Comparison of ENCODE assay signal across 12 mouse cellular contexts in genomic region chr1:191840774-191841565, GRCm38 (mm10). TPM values are rescaled to one million over a fixed set of nuclear protein-coding genes. Genes with fewer than 3 reads are reported as not detected.
A peak's percentile ranks its signal among the peaks of the same experiment; 100 is the strongest.
DNase-seq lines count a peak whose midpoint lies in the region; ATAC-seq and TF ChIP-seq lines count a peak whose summit lies in the region.
"Had no signal": no experiment of that assay in that cellular context is flagged by ENCODE, and none has a peak within 500 bp of the region (broad histone marks: within the 10 kb centered on the region; RNA-seq: fewer than 3 reads in every experiment).

No protein-coding gene starts in this region.

- intact Hi-C loops in heart, postnatal 14 days (cut with DNase I), result no loop called here

- TF ChIP-seq CTCF in forebrain, postnatal 0 days (IDR thresholded peaks at IDR 0.05; ENCODE audit: low read depth), result no peak

- 26% methylated on average over 11 of the region's 11 CpGs for WGBS in large intestine, adult 2 months
- 82% methylated on average over 11 of the region's 11 CpGs for WGBS in hindbrain, embryonic 14.5 days
- WGBS in forebrain, postnatal 0 days, result 83% methylated on average over 11 of the region's 11 CpGs

- peak; percentile 22 to 32 for DNase-seq in heart, postnatal 14 days
- no peak for DNase-seq in heart, adult 8-10 months (ENCODE audit: low spot score)
- peak; percentile 83 for DNase-seq in MN1 (ENCODE audit: low spot score)
- peak; percentile 90 for DNase-seq in large intestine, adult 2 months (ENCODE audit: low read depth, low spot score)
- no peak for DNase-seq in hindbrain, embryonic 14.5 days (ENCODE audit: low spot score)
- DNase-seq in forebrain, postnatal 0 days, result no peak
- DNase-seq in thymus, postnatal 10 days (ENCODE audit: low spot score in 2 of 2), result no peak
- DNase-seq: cerebellum, postnatal 36 days; thymus, postnatal 36 days had no signal

- H3K27me3 ChIP-seq in hindbrain, embryonic 14.5 days (ENCODE audit: control insufficient read depth, insufficient read depth, low read length), result no peaks in the 10 kb centered on the region
- H3K27me3 ChIP-seq in forebrain, postnatal 0 days (ENCODE audit: insufficient read depth, low read length), result no peaks in the 10 kb centered on the region
- H3K27me3 ChIP-seq: lung, embryonic 15.5 days had no signal

- H3K9me3 ChIP-seq in hindbrain, embryonic 14.5 days (ENCODE audit: control insufficient read depth, low read length), result no peaks in the 10 kb centered on the region
- H3K9me3 ChIP-seq in forebrain, postnatal 0 days (ENCODE audit: low read length), result no peaks in the 10 kb centered on the region
- H3K9me3 ChIP-seq: lung, embryonic 15.5 days had no signal

- H3K27ac ChIP-seq in hindbrain, embryonic 14.5 days, result no peak overlapping the region
- no peak overlapping the region for H3K27ac ChIP-seq in forebrain, postnatal 0 days (ENCODE audit: low read depth, low read length)
- H3K27ac ChIP-seq: lung, embryonic 15.5 days had no signal

- no peak overlapping the region for H3K9ac ChIP-seq in hindbrain, embryonic 14.5 days
- no peak overlapping the region for H3K9ac ChIP-seq in forebrain, postnatal 0 days
- H3K9ac ChIP-seq: lung, embryonic 15.5 days had no signal

- ATAC-seq in granulocyte monocyte progenitor cell, adult 5-6 weeks (replicated peaks; ENCODE audit: poor library complexity, severe bottlenecking), result 0 out of 2 replicates have a peak, but pooled peaks have one; percentile 28
- no peak for ATAC-seq in hindbrain, embryonic 14.5 days (ENCODE audit: low FRiP score)
- ATAC-seq in forebrain, postnatal 0 days, result no peak

- no peaks in the 10 kb centered on the region for H3K4me1 ChIP-seq in hindbrain, embryonic 14.5 days (replicated peaks; ENCODE audit: control insufficient read depth, insufficient read depth, low read length)
- no peaks in the 10 kb centered on the region for H3K4me1 ChIP-seq in forebrain, postnatal 0 days (ENCODE audit: insufficient read depth)

- no peak overlapping the region for H3K4me3 ChIP-seq in hindbrain, embryonic 14.5 days (replicated peaks; ENCODE audit: low read length)
- H3K4me3 ChIP-seq in forebrain, postnatal 0 days (ENCODE audit: low read depth, low read length), result no peak overlapping the region
- H3K4me3 ChIP-seq: erythroblast, embryonic 14.5 days; lung, embryonic 15.5 days had no signal

- H3K4me2 ChIP-seq in hindbrain, embryonic 14.5 days (replicated peaks), result no peak overlapping the region
- no peak overlapping the region for H3K4me2 ChIP-seq in forebrain, postnatal 0 days (ENCODE audit: low read depth)
- H3K4me2 ChIP-seq: lung, embryonic 15.5 days had no signal

- no peaks in the 10 kb centered on the region for H3K36me3 ChIP-seq in hindbrain, embryonic 14.5 days (replicated peaks; ENCODE audit: control insufficient read depth, insufficient read depth)
- no peaks in the 10 kb centered on the region for H3K36me3 ChIP-seq in forebrain, postnatal 0 days (ENCODE audit: insufficient read depth)
- H3K36me3 ChIP-seq: lung, embryonic 15.5 days had no signal

RNA-seq across cellular contexts. Expression of gene Nek2, which starts 19.7 kb away (rescaled TPM):
- 1 to 10 TPM; 2.6 to 4.1 TPM for total RNA-seq in heart, postnatal 14 days (2021)
- under 1 TPM in 3 of 4 experiments, not detected in 1; 0.11 to 0.52 (median 0.31) TPM for total RNA-seq in heart, adult 8-10 months (2022)
- total RNA-seq in granulocyte monocyte progenitor cell, adult 5-6 weeks (2014; fragmentation: Nextera tagmentation), result 6.3 and 7.1 TPM in 2 replicates
- 28.8 and 42.1 TPM in 2 replicates for total RNA-seq in granulocyte monocyte progenitor cell, adult 5-6 weeks (2017)
- polyA plus RNA-seq in large intestine, adult 2 months (2012; rRNA removed), result 9.6 and 10.8 TPM in 2 replicates
- polyA plus RNA-seq in hindbrain, embryonic 14.5 days (2014; fragmentation: Nextera tagmentation; extraction: Ambion mirVana), result 6.2 and 7.4 TPM in 2 replicates
- total RNA-seq in forebrain, postnatal 0 days (2014; rRNA removed), result 3.6 and 5.1 TPM in 2 replicates
- polyA plus RNA-seq in forebrain, postnatal 0 days (2015; fragmentation: Nextera tagmentation; extraction: Ambion mirVana), result 5.0 and 6.2 TPM in 2 replicates

Comparison
In these comparisons a context has a peak if more than half of its experiments do, and no peak if none do; other contexts are left out.
1. DNase-seq: peak in heart, postnatal 14 days (2 of 2), MN1 (single experiment) and large intestine, adult 2 months (single experiment); none in heart, adult 8-10 months (single experiment), hindbrain, embryonic 14.5 days (single experiment), forebrain, postnatal 0 days (single experiment) and thymus, postnatal 10 days (0 of 2).